Mouse (Mus musculus) frontal cortex, postnatal 36 days (tissue): ENCODE data around the gene Grin2c.

Source experiments
- DNase-seq, 2 experiments: peaks; one replicate each; pipeline ENCODE4 v3.0.0; 2022; ENCODE audit warnings: low spot score in 2 of 2

The Grin2c gene

GRCm38 (mm10) chr11:115267061-115267883 lies at the start of gene Grin2c:
Grin2c (minus strand) TSS chr11:115267243.
- DNase-seq = no peak

GRCm38 (mm10) chr11:115314249-115314648 lies 47.2 kb upstream of the Grin2c start:
- DNase-seq = no peak

GRCm38 (mm10) chr11:115308781-115309180 lies 41.7 kb upstream of the Grin2c start:
- DNase-seq = no peak

- DNase-seq = no peak
Measured at GRCm38 (mm10) chr11:115306863-115307262, 39.8 kb upstream of the Grin2c start, which contains the start of gene Otop2. Otop2 (plus strand) TSS chr11:115307163.

GRCm38 (mm10) chr11:115303167-115303566 lies 36.1 kb upstream of the Grin2c start:
- DNase-seq = no peak

- DNase-seq = no peak
Measured at GRCm38 (mm10) chr11:115301351-115301750, 34.3 kb upstream of the Grin2c start.

GRCm38 (mm10) chr11:115300745-115301144 lies 33.7 kb upstream of the Grin2c start:
- no peak for DNase-seq

- no peak for DNase-seq
Measured at GRCm38 (mm10) chr11:115298160-115298559, 31.1 kb upstream of the Grin2c start.

- peak; percentile 73 to 75 for DNase-seq
Measured at GRCm38 (mm10) chr11:115297214-115297826, 30.3 kb upstream of the Grin2c start, which contains the start of gene Fads6. Fads6 (minus strand) TSS chr11:115297663.

GRCm38 (mm10) chr11:115296471-115297210 lies 29.6 kb upstream of the Grin2c start:
- no peak for DNase-seq

GRCm38 (mm10) chr11:115295939-115296338 lies 28.9 kb upstream of the Grin2c start:
- DNase-seq = no peak

GRCm38 (mm10) chr11:115292631-115293375 lies 25.8 kb upstream of the Grin2c start:
- DNase-seq = no peak

- DNase-seq = no peak
Measured at GRCm38 (mm10) chr11:115291503-115291902, 24.5 kb upstream of the Grin2c start.

GRCm38 (mm10) chr11:115290919-115291318 lies 23.9 kb upstream of the Grin2c start:
- DNase-seq = no peak

- DNase-seq = no peak
Measured at GRCm38 (mm10) chr11:115290314-115290713, 23.3 kb upstream of the Grin2c start.

- no peak for DNase-seq
Measured at GRCm38 (mm10) chr11:115289885-115290284, 22.8 kb upstream of the Grin2c start.

- no peak for DNase-seq
Measured at GRCm38 (mm10) chr11:115288305-115288704, 21.3 kb upstream of the Grin2c start.

GRCm38 (mm10) chr11:115287386-115287785 lies 20.3 kb upstream of the Grin2c start:
- DNase-seq = no peak

GRCm38 (mm10) chr11:115286201-115286993 lies 19.4 kb upstream of the Grin2c start:
- DNase-seq = peak in 1 of 2 experiments; percentile 54

GRCm38 (mm10) chr11:115285282-115285681 lies 18.2 kb upstream of the Grin2c start:
- no peak for DNase-seq
